Mouse (Mus musculus) MN1 (cell line): ENCODE data around the gene Gm10322.

Experiments
- DNase-seq: peaks from one replicate; pipeline ENCODE4 v3.0.0-alpha.2; 2016; ENCODE audit warnings: low spot score

Gm10322 gene

DNA sequence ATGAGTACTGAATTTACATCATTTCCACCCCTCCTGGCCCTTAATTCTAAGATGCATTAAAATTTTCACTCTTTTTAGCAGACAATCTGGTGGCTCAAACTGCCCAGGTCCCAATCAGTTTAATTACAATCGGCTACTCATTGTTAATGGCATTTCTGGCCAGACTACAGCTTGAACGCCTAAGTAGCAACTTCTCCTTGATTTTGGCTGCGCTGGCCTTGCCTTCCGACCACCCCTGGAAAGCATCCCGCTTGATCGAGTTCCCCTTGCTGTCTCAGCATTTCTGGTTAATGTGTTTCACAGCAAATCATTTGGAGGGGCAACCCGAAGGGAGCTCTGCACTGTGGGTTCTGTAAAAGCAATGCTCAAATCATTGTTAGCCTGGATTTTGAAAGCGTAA lies 13.8 kb upstream of the Gm10322 start:
- DNase-seq: no peak

DNA sequence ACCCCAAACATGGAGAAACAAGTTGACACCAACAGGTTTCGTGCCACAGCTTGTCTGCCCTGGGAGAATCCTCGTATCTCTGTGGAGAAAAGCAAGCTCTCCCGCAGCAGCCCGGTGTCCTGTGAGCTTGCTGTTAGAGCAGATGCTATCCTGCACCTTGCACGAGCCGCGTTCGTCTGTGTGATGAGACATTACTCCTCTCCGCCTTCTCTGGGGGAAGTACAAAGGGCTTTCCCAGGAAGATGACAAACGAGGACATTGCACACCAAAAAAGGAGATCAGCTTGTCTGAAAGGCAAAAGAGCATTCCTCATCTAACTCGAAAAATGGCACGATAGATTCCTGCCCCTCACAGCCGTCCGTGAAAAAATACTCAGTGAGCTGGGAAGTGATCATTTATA lies 13.0 kb upstream of the Gm10322 start:
- no peak for DNase-seq

DNA sequence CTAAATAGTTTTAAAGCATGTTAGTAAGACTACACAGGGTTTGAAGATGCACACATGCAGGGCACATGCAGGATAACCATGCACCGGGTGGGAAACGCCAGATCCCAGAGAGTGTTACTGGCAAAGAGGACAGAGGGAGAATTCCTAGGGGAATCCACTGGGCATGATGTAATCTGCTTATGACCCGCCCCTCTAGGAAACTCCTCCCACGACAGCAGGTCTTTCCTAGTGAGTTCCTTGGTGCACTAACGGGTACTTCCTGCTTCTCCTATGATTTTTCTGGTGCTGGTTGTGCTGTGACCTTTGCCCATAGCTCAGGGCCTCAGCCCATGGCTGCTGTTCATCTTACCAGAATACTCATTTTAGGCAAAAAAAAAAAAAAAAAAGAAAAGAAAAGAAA lies 12.0 kb upstream of the Gm10322 start:
- DNase-seq: no peak

DNA sequence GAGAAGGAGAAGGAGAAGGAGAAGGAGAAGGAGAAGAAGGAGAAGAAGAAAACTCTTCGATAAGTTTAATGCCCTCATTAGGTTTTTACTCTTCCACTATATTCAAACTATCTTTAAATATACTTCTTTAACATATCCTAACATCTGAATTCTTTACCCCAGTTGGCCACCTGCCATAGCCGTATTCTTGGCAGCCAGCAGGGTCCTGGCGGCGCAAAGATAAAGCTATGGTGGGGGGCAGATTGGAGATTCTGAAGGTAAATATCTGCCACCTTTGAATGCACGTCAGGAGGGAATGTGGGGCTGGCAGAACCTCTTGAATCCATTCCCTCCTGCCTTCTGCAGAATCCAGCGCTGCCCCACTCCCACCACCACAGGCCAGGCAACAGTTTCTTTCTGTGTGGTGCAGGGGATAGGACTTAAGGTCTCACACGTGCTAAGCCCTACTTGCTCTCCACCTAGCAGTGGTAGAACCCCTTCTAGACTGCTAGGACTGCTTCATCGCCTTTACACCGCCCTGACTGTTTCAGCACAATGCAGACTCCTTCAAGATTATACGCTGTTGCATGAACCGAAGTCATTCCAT lies 10.9 kb upstream of the Gm10322 start:
- no peak for DNase-seq

DNA sequence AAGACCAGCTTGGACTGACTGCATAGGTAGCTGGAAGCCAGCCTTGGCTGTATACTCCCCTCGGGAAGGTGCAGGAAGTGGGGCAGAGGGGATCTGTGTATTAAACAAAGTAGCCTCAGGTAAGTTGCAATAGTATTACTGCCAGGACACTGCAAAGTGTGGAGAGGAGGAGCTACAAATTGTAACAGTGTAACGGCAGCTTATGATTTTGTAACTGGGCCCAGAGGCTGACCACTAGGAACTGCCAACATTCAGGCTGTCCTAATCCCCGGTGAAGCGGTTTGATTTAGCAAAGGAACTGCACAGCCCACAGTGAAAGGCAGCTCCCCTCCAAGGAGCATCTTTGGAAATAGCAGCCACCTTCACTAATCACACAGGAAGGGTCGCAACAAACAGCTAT lies 2.6 kb upstream of the Gm10322 start:
- DNase-seq: no peak

DNA sequence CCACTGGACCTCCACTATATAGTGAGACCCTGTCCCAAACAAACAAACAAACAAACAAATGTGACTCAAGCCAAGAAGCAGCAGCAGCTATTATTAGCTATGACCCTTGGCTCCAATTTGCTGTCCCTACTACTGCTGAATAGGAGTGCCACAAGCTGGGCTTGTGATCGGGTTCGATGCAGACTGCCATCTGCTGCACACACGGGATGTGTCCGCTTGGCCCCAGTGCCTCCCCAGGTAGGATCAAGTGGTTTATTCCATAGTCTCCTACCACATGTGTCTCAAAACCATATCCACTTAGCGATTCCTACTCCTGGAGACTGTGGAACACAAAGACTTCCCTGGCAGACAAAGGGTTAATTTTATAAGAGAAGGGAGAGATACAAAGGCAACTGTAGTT lies 1.7 kb upstream of the Gm10322 start:
- no peak for DNase-seq

DNA sequence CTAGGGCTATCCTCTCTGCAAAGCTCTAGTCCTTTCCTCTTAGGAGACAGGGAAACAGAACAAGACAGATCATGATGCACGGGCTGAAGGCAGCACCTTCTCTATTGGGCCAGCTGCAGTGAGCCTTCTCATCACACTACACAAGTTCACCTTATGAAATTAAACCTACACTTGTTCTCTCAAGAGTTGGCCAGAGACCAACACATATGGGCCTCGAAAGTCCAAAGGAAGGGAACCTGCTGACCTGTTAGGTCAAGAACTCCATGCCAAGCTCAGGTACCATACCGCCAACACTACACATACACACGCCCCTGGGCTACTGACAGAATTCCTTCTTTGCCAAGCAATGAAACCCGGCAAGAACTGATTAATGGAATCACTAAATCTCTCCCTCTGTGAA lies 452 bp upstream of the Gm10322 start:
- peak; percentile 35 for DNase-seq

DNA sequence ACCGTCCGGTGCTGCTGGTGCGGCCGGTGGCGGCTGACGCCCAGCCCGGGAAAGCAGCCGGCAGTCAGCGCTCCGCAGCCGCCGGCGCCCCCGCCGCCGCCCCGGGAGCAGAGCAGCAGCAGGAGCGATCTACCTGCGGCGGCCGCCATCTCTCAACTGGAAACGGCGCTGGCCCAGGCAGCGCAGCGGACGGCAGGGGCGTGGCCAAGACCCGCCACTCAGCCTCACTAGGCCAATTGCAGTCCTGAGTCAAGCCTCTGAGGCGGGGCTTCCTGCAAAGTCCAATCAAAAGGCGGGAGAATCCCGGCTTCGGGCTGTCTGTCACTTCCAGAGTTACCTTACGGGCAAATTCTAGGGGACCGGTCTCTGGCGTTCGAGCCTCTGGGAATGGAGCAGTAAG lies 659 bp downstream of the Gm10322 start, which contains the start of gene Mcu:
Mcu (minus strand) TSS at position 171 of the 400 bp plus-strand sequence.
- DNase-seq: peak; percentile 98

DNA sequence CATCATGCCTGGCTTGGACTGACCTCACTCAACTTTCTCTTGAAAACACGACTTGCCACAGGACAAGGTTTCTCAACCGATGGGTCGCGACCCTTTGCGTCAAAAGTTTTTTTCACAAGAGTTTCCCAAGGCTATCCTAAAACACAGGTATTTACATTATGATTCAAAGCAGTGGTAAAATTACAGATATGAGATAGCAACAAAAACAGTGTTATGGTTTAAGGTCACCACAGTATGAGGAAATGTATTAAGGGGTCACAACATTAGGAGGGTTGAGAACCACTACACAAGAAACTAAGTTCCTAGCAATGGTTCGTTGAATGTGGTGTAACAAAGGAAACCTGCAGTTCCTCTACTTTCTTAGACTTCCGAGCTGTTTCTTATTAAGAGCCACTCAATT lies 1.9 kb downstream of the Gm10322 start:
- DNase-seq: no peak

DNA sequence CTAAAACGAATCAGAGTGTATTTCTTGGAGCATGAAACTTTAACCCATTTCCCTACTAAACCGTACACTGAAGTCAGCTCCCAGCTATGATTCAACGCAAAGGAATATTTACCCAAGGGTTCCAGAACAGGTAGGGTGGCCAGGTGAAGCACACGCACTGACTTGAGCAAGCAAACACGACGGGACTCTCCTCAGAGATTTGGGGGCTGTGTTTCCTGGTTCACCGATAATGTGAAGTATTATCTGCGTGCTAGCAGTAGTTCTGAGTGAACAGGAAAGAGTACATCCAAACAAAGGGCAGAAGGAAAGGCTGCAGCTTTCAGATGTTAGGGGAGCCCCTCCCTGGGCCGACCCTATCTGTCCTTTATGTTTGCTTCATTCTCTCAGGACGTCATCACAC lies 5.5 kb downstream of the Gm10322 start:
- DNase-seq: no peak

DNA sequence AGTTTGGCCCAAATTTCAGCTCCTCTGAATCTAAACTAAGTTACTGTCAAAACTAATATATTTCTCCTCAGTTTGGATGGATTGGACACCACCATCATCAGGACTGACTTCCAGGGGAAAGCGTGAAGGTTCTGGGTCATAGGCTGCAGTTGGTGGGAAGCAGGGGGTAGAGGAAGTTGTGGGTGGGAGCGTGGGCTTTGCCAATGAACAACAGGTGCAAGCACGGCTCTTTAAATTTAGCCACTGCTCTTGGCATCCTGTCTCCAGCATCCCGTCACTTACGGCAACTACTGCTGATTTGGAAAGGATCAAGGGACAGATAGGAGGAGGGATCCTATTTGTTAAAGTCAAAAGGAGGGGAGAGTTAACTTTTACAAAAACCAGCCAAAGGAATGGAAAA lies 7.6 kb downstream of the Gm10322 start:
- no peak for DNase-seq

DNA sequence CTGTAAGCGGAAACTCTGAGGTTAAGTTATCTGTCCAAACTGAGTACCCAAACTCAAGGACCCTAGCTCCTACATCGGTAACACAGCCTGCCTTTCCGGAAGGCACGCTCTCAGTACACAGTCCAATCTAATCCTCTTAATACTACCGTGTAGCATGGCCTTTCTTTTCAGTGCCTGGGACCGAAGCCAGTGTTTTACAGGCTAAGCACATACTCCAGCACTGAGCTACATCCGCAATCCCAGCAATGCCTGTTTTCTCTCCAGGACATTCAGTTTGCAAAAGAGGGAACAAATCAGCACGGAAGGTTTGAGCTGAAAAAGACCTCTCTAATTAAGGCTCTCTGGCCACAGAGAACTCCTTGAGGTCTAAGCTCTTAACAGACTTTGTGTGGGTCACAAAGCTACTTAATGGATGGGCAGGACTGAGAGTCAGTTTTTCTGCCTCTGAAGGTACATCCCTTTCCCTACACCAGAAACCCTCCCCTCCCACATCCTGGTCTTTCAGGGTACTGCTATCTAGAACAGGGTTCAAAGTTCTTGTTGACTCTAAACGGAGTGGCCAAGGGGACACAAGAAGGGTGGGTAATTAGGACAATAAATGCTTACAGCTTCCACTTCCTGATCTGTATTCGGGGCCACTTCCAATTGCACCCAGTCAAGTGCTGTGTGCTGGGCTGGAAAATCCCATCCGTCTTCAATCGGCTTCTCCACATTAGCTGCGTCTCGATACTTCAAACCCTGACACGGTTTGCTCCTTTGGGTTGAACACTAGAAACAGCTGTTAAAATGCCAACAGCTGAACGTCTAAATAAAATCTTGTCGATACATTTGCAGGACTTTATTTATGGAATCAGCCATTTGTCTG lies 13.0 kb downstream of the Gm10322 start:
- no peak for DNase-seq

DNA sequence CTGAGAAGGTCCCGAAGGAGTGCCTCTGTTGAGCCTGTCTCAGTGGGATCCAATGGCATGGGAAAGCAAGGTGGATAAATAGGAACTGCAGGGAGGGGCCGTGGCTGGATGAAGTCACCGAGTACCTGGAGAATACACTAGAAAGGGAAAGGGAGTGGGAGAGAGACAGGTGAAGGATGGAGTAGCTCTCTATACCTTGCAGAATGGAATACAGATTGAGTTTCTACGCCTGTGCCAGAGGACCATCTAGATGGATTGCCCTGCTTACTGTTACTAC lies 13.6 kb downstream of the Gm10322 start:
- DNase-seq: no peak

DNA sequence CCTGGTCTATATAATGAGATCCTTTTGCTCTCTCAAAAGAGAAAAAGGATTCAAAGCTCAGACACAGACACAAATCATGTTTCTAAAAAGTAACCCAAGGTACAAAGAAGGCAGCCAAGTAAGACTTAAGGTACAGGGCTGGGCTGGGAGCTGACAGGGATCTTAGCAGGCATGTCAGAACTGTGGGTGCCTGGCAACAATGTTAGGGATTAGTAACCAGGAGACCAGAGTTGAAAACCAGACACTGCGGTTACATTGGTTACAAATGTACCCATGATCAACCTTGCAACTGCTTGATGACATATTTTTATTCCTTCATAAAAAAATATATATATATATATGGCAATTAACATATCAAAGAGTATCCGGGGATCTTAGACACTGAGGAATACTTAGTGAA lies 20.2 kb downstream of the Gm10322 start:
- DNase-seq: peak; percentile 53

DNA sequence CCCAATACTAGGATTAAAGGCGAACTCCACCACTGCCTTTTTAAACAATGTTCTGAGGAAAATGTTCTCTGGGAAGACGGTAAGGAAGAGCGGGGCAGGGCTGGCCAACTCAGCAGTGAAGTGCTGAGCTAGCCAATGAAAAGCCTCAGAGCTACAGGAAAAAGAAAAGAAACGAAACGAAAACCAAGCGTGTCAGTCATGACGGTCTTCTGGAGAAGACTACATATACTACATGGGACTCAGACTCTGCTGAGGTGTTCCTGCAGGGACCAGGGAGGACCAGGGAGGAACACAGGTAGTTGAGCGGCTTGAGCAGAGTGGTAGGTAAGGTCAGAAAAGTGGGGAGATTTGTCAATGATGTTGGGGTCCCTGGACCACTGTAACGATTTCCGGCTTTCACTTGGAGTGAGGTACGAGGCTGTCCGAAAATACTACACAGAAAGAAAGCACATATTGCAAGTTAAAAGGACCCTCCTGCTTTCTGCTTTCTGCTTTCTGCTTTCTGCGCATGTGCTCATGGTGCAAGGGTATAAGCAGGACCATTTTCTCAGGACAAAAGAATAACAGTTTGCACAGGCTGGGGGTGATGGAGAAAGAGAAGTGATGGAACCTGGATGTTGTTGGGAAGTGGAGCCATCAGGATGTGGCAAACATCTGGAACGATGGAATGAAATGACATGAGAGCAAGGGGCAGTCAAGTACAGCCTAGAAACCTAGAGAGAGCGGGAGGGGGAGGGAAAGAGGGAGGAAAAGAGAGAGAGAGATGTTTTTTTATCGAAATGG lies 21.1 kb downstream of the Gm10322 start:
- DNase-seq: peak; percentile 79

DNA sequence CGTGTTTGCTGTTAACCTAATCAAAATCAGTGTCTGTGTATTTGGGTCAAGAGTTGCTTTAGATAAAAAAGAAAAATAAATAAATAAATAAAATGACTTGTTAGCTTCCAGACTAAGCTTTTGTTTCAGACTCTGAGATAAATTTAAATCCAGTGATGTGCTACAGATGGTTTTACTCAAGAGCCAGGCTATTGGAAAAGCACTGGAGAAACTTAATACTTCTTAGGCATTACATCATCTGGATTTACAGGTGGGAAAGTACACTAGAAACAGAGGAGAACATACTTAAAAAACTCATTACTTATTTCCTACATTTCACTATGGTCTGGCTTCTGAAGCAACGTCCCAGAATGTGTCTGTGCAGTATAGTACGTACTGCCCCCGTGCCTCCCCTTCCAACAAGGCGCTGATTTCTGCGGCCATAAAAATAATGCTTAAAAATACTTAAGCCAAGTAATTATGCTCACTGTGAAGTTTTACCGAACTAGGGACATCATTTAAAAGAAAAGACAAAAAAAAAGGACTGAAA lies 21.8 kb downstream of the Gm10322 start:
- DNase-seq: peak; percentile 30

DNA sequence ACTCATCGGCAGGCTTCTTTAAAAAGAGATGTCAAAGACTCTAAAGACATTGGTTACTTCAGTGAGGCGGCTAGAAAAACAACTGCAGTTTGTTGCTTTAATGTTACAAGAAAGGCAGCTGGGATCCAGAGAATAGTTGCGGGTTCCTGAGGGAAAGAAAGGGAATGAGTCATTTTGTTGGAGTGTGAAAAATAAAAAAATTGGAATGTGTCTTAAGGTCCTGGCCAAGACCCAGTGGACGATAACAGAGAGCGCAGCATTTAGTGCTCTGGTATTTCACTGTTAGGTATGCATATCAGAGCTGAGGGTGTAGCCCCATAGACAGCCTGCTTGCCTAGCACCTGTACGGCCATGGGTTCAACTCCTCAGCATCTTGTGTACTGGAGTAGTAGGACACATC lies 22.7 kb downstream of the Gm10322 start:
- DNase-seq: no peak

DNA sequence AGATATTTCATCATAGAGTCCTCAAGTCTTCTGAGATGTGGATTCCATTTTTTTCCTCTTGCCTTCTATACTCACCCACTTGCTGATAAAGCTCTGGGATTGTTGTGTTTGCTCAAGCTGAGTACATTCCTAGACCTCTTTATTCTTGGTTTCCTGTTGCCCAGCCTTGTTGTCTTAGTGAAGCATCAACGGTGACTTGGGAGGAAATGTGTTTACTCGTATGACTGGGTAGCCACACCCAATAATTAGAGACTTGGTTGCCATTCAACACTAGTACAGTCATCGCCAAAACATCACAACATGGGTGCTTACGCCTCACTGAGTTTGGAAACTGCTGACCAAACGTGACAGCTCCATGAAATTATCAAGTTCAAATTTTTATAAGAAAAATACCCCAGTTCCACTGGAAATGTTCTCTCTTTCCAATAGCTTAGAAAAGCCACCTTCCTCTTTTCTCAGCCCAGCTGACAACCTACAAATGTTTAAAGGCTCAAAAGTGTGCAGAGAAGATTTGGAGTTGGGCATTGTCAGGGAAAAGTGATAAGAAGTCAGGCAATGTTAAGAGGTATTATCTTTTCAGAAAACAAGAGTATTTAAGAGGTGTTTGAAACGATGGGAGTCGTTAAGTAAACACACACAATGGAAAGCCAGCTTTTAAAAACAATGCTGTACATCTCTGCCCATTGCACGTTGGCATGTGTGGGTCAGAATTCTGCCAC lies 27.0 kb downstream of the Gm10322 start:
- DNase-seq: no peak

DNA sequence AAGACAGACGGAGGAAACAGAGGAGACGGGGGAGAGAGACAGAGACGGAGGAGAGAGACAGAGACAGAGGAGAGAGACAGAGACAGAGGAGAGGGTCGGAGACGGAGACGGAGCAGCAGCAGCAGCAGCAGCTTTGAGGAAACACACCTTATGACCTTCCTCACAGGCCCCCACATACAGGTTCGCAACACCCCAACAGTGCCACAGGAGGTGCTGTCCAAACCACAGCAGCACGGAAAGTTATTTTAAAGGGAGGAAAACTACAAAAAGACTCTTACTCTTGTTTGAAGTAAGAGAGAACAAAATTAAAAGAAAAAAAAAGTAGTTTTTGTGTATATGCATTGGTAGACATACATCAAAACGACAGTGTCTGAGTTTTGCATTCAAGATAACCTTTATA lies 27.8 kb downstream of the Gm10322 start:
- DNase-seq: no peak

DNA sequence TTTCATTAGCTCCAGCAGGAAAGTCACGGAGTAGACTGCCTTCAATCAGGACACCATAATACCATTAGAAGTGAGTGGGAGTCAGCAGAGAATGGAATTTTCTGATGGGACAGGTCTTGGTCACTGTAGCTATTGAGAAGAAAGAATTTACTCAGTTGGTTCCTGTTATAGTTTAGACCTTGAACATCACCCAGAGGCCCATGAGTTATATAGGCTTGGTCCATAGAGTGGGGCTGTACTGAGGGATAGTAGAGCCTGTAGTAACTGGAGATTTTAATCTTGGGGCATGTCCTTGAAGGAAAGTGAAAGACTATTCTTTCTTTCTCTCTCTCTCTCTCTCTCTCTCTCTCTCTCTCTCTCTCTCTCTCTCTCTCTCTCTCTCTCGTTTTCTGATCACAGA lies 28.8 kb downstream of the Gm10322 start:
- no peak for DNase-seq

DNA sequence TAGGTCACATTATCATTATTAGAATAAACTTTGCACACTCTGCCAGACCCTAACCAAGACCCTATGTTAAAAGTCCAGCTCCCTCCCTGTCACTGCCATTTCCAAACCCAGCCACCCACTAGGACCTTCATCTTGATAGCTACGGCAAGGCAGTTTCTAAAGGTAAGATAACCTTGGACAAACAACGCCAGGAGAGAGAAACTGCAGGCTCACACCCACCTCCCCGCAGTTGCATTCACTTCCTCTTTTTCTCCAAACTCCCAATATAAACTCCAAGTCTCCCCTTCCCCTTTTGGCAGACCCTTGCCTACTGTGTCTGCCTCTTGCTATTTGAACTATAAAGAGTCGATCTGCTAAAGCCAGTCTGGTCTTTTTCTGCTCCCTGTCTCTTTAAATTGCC lies 29.3 kb downstream of the Gm10322 start:
- DNase-seq: no peak

DNA sequence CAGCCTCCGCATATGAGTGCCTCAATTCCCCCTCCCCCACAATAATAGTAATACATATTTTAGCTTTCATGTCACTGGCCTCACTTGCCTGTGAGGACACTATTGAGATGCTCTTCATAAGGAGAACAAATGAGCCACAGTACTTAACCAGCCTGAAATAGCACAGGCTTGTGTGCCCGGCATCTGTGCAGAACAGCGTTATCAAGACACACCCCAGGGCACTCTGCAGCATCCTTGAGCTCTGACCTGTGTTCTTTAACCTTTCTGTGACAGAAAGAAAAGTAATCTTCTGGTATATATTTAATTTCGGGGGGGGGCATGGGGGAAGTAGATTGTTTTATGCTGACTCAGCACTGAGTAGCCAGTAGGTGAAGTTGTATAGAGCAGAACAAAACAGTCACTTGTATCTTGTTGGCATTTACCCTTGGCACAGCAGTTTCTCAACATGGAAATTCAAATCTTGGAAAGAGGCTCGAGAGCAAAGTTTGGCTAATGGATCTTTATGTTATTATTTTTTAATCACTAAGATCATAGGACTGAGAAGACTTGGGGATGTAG lies 31.0 kb downstream of the Gm10322 start:
- DNase-seq: no peak
